Mouse (Mus musculus): ENCODE data around the gene Dus2. TPM values are rescaled to one million over a fixed set of nuclear protein-coding genes. Genes with fewer than 3 reads are reported as not detected.

Gene Dus2
- total RNA-seq (2021) = 10 to 100 TPM; 21.0 TPM
- long read RNA-seq, experiment 1, partial matches to known transcripts = 0 of 11 reads
- long read RNA-seq, experiment 1, other reads (novel, unspliced or antisense) = 5 of 11 reads
- long read RNA-seq, experiment 2, transcript Dus2-201 (16 exons, 1,860 nt) = major isoform, 13 of 25 reads
- long read RNA-seq, experiment 2, partial matches to known transcripts = 1 of 25 reads
- long read RNA-seq, experiment 2, other reads (novel, unspliced or antisense) = 8 of 25 reads

DNA sequence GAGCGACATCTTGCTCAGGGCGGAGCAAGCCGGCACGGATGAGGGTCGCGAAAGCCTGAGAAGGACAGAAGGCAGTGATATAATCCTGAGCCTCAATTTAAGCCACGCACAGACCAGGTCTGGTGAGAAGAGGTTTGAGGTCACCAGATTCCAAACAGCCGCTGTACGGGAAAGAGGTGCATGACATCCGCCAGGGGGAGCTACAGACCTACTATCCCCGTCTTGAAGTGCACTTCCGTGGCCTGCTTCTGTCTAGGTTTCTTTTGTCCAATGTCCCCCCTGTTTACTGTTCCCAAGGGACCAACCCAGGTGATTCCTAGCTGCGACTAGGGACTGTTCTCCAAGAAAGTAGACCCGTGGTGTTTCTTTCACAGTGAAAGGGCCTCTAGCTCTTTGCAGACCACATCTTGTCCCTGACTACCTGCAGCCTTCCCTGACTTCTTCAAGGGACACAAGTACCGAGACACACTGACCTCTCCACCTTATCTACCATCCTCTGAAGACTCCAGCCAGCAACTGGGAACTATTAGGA lies at the start of gene Dus2:
Gene Dus2 (plus strand): TSS at position 482 of the 532 bp plus-strand sequence.
- peak; percentile 91 for TF ChIP-seq CTCF (conservative IDR thresholded peaks at IDR 0.05)
- no peak within 1 kb of the TSS for H3K4me3 ChIP-seq

GRCm38 (mm10) chr8:105942026-105942425 lies 49.1 kb upstream of the Dus2 start:
- H3K27ac ChIP-seq = peak overlapping the region; percentile 77; the same call in 1 of the 2 replicates
- H3K4me3 ChIP-seq = no peak overlapping the region; the same call in 1 of the 2 replicates
- DNase-seq (ENCODE audit: low spot score in 2 of 2) = no peak
- TF ChIP-seq CTCF (conservative IDR thresholded peaks at IDR 0.05) = no peak

More for the DNA sequence above, at the start of gene Dus2:
- DNase-seq (ENCODE audit: low spot score in 2 of 2) = peak; percentile 55 to 84
- H3K27ac ChIP-seq = no peak within 1 kb of the TSS

DNA sequence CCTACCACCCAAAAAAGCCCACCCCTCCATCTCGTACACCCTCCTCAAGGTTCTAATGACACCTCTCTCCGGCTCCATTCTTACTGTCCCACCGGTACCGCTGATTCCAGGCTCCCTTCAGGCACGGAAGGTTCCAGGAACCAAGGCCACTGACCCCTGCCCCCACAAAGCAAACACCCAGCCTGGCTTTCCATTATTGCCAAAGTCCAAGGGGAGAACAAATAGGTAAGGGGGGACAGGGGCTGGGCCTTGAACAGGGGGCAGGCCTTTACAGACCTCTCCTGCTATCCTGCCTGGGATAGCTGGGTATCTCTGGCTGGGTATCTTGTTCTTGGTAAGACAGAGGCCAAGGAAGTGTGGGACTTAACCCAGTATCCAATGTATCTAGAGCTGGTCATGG lies 48.6 kb upstream of the Dus2 start:
- H3K27ac ChIP-seq = peak overlapping the region; percentile 77
- TF ChIP-seq CTCF (conservative IDR thresholded peaks at IDR 0.05) = no peak
- DNase-seq (ENCODE audit: low spot score in 2 of 2) = no peak
- peak overlapping the region; percentile 27; the same call in 1 of the 2 replicates for H3K4me3 ChIP-seq

DNA sequence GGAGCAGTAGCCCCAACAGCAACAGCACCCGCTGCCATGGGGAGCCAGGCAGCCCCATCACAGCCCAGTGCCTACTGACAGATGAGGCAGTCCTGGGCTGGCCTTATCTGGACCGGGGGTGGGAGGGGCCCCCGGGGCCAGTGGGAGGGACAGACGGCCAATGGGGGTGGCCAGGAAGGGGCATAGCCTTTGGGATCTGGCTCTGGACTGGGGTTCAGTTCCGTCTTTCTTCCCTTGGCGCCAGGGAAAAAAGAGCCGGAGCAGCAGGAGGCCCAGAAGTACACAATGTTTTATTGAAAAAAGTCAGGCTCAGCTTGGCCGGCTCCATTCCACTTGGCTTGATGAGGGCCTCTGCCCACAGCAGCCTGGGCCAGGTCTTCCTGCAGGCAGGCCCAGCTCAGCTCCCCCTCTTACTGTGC lies 47.8 kb upstream of the Dus2 start, which contains the start of gene Lcat:
Gene Lcat (minus strand): TSS at position 62 of the 419 bp plus-strand sequence.
- DNase-seq (ENCODE audit: low spot score in 2 of 2) = peak; percentile 48 to 65
- Histone ChIP-seq H3K27ac (peak within 1 kb of the TSS; percentile 77), H3K4me3 (peak within 1 kb of the TSS; percentile 27; the same call in 1 of the 2 replicates)
- no peak for TF ChIP-seq CTCF (conservative IDR thresholded peaks at IDR 0.05)

DNA sequence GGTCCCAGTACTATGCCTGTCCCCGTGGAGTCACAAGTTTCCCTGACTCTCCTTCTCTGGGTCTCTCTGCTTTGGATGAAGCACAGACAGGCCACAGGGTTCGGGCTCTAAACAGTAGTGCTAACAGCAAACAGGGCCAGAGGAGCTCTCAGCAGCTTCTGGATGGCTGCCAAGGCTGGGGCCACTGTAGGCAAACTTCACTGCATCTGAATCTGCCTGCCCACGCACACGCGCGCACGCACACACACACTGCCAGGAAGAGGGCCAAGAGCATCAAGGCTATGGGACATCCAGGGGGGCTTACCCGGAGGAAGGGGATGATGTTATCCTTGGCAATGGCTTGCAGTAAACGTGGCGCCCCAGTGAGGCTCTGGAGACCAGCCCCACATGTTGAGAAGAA lies 41.8 kb upstream of the Dus2 start:
- peak overlapping the region; percentile 80 for H3K27ac ChIP-seq
- no peak for TF ChIP-seq CTCF (conservative IDR thresholded peaks at IDR 0.05)
- no peak overlapping the region for H3K4me3 ChIP-seq
- DNase-seq (ENCODE audit: low spot score in 2 of 2) = peak in 1 of 2 experiments; percentile 43

DNA sequence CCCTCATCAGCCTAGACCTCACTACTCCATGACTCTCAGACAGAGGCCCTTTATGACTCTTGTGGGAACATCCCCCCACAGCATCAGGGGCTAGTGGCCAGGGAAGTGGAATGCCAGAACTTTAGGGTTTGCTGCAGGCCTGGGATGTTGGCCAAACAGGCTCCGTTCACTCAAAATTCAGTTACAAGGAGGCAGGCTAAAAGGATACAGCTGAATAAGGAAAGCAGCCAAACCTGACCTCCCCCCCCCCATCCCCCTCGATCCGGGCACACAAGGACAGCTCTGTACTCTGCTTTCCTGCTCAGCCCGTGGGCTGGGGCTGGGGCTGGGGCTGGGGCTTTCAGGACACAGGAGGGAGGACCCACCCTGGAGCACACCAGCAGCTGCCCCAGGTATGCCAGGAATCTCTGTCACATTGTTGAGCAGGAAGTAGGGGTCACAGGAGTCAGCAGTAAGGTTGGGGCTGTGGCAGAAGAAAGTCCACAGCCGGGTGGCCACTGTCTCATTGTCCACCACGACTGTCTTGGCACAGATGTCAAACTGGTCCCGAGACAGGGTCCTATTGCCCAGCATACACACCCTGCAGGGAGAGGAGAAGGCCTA lies 40.0 kb upstream of the Dus2 start:
- peak; percentile 49 to 67 for DNase-seq (ENCODE audit: low spot score in 2 of 2)

GRCm38 (mm10) chr8:105956556-105956955 lies 34.6 kb upstream of the Dus2 start:
- no peak overlapping the region for H3K27ac ChIP-seq
- no peak for DNase-seq (ENCODE audit: low spot score in 2 of 2)
- TF ChIP-seq CTCF (conservative IDR thresholded peaks at IDR 0.05) = no peak
- no peak overlapping the region for H3K4me3 ChIP-seq

More for the DNA sequence above, 40.0 kb upstream of the Dus2 start:
- Histone ChIP-seq H3K27ac (peak overlapping the region; percentile 84), H3K4me3 (no peak overlapping the region)
- TF ChIP-seq CTCF (conservative IDR thresholded peaks at IDR 0.05) = no peak

- peak; percentile 51 for TF ChIP-seq CTCF (conservative IDR thresholded peaks at IDR 0.05)
- 0 out of 2 replicates have a peak overlapping the region, but pooled peaks have one; percentile 14 for H3K27ac ChIP-seq
- no peak overlapping the region for H3K4me3 ChIP-seq
- DNase-seq (ENCODE audit: low spot score in 2 of 2) = no peak
Measured at GRCm38 (mm10) chr8:105957813-105958212, 33.3 kb upstream of the Dus2 start.

- H3K4me3 ChIP-seq = no peak overlapping the region
- H3K27ac ChIP-seq = no peak overlapping the region
- TF ChIP-seq CTCF (conservative IDR thresholded peaks at IDR 0.05) = no peak
- no peak for DNase-seq (ENCODE audit: low spot score in 2 of 2)
Measured at GRCm38 (mm10) chr8:105959350-105959749, 31.8 kb upstream of the Dus2 start.

GRCm38 (mm10) chr8:105961101-105961500 lies 30.0 kb upstream of the Dus2 start:
- Histone ChIP-seq H3K27ac (no peak overlapping the region), H3K4me3 (no peak overlapping the region)
- TF ChIP-seq CTCF (conservative IDR thresholded peaks at IDR 0.05) = no peak
- no peak for DNase-seq (ENCODE audit: low spot score in 2 of 2)

- no peak overlapping the region for H3K27ac ChIP-seq
- no peak for DNase-seq (ENCODE audit: low spot score in 2 of 2)
- no peak overlapping the region for H3K4me3 ChIP-seq
- TF ChIP-seq CTCF (conservative IDR thresholded peaks at IDR 0.05) = no peak
Measured at GRCm38 (mm10) chr8:105961536-105961935, 29.6 kb upstream of the Dus2 start.

DNA sequence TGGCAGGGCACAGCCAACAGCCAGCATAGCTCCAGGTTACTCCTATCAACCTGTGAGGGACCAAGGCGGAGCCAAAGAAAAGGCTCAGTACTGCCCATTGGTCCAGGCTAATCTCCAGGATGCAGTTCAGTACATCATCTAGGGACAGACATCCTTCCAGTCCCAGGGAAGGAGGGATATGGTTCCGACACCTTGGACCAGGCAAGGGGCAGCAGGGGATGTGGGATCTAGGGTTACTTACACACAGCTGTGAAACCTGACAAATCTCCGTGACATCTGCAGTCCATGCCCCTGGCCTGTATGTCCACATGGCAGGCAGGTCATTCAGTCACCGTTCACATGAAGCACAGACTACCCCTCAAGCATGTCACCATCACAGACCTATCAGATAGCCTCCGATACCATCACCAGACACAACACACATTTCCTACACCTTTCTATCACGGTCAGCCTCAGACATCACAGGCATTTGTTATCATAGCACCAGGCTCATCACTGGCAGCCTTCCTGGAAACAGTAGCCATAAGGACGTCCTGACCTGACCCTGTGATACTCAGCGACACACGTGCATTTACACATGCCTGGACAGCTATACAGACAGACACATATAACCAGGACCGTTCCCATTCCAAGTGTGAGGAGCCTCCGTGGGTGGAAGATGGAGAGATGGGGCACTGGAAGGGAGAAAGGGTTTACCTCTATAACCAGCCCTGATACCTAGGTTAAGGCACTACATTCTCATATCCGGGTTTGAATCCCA lies 26.5 kb upstream of the Dus2 start:
- no peak for DNase-seq (ENCODE audit: low spot score in 2 of 2)

More for the DNA sequence above, 26.5 kb upstream of the Dus2 start:
- Histone ChIP-seq H3K27ac (no peak overlapping the region), H3K4me3 (peak overlapping the region; percentile 62)
- TF ChIP-seq CTCF (conservative IDR thresholded peaks at IDR 0.05) = no peak
